Mouse (Mus musculus) forebrain, embryonic 12.5 days (tissue): ENCODE measurements at regions not wholly inside any gene's neighbourhood (a gene's known extent, or its start where the extent isn't known, plus 50 kb on each side); places are given as distances from the start of the nearest gene placed in this dataset.

ENCODE experiments used
- ATAC-seq: fragments of 200-750 bp; cut with Nextera tagmentation; 2 replicates; pipeline ENCODE4 v1.8.0; 2017; ENCODE audit warnings: moderate TSS enrichment; ENCODE audit not compliant: low FRiP score
- H3K27ac ChIP-seq: fragments of 300-500 bp; sonication (generic); 2 replicates; pipeline ENCODE4 v1.5.1; 2016; ENCODE audit warnings: mild to moderate bottlenecking
- H3K27me3 ChIP-seq: fragments of 300-500 bp; sonication (generic); 2 replicates; pipeline ENCODE4 v1.6.1; 2016; ENCODE audit warnings: mild to moderate bottlenecking
- H3K36me3 ChIP-seq: fragments of 300-500 bp; sonication (generic); replicated peaks from 2 replicates; pipeline ENCODE4 v1.6.1; 2016; ENCODE audit warnings: mild to moderate bottlenecking
- H3K4me1 ChIP-seq: fragments of 300-500 bp; sonication (generic); 2 replicates; pipeline ENCODE4 v1.6.1; 2016
- H3K4me2 ChIP-seq: fragments of 300-500 bp; sonication (generic); 2 replicates; pipeline ENCODE4 v1.6.1; 2016; ENCODE audit warnings: mild to moderate bottlenecking, moderate library complexity
- H3K4me3 ChIP-seq: fragments of 300-500 bp; sonication (generic); replicated peaks from 2 replicates; pipeline ENCODE4 v1.5.1; 2016; ENCODE audit warnings: mild to moderate bottlenecking
- H3K9ac ChIP-seq: fragments of 300-500 bp; sonication (generic); 2 replicates; pipeline ENCODE4 v1.6.1; 2016; ENCODE audit warnings: mild to moderate bottlenecking
- H3K9me3 ChIP-seq: fragments of 300-500 bp; sonication (generic); 2 replicates; pipeline ENCODE4 v1.6.1; 2016
- WGBS: fragments of 180-500 bp; shearing (Covaris S2); methylation state at CpG from one replicate; pipeline ENCODE4 v1.1.7; 2016; 5-methylcytosine and 5-hydroxymethylcytosine counted together

- Histone ChIP-seq H3K27me3 (no peaks in the 10 kb centered on the region), H3K36me3 (no peaks in the 10 kb centered on the region), H3K4me1 (no peaks in the 10 kb centered on the region), H3K4me3 (no peak overlapping the region), H3K4me2 (no peak overlapping the region), H3K27ac (no peak overlapping the region), H3K9me3 (no peaks in the 10 kb centered on the region), H3K9ac (no peak overlapping the region)
- 83% methylated on average over 6 of the region's 6 CpGs for WGBS
- no peak for ATAC-seq
Measured at GRCm38 (mm10) chr12:77143521-77143920, 94.4 kb upstream of the Fut8 start.

DNA sequence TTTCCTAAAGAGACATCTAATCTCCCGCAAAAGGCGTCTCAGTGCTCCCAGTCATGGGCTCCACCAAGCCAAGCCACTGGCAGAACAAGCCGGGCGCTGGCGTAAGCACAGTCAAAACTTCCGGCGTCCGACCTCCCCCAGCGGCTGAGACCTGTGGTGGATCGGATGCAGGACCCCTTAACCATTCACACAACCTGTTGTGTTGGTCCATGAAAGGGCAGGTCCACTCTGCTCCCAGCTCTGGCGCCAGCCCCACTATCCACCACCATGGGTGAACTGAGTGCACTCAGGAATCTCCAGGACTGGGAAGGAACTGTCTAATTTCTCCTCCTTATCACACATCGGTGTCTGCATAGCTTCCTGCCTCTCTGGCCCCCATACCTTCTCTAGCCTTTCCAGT lies 94.8 kb upstream of the Fut8 start:
- H3K4me3 ChIP-seq: no peak overlapping the region
- no peak for ATAC-seq
- no peaks in the 10 kb centered on the region for H3K36me3 ChIP-seq
- H3K4me2 ChIP-seq: no peak overlapping the region
- H3K9me3 ChIP-seq: no peaks in the 10 kb centered on the region
- 93% methylated on average over 12 of the region's 12 CpGs for WGBS
- H3K27ac ChIP-seq: no peak overlapping the region
- H3K27me3 ChIP-seq: no peaks in the 10 kb centered on the region
- no peaks in the 10 kb centered on the region for H3K4me1 ChIP-seq
- no peak overlapping the region for H3K9ac ChIP-seq

GRCm38 (mm10) chr12:77142224-77142623 lies 95.7 kb upstream of the Fut8 start:
- Histone ChIP-seq H3K4me1 (no peaks in the 10 kb centered on the region), H3K9ac (no peak overlapping the region), H3K9me3 (no peaks in the 10 kb centered on the region), H3K4me3 (no peak overlapping the region), H3K27me3 (no peaks in the 10 kb centered on the region), H3K27ac (no peak overlapping the region), H3K36me3 (no peaks in the 10 kb centered on the region), H3K4me2 (no peak overlapping the region)
- 91% methylated on average over 4 of the region's 4 CpGs for WGBS
- no peak for ATAC-seq

DNA sequence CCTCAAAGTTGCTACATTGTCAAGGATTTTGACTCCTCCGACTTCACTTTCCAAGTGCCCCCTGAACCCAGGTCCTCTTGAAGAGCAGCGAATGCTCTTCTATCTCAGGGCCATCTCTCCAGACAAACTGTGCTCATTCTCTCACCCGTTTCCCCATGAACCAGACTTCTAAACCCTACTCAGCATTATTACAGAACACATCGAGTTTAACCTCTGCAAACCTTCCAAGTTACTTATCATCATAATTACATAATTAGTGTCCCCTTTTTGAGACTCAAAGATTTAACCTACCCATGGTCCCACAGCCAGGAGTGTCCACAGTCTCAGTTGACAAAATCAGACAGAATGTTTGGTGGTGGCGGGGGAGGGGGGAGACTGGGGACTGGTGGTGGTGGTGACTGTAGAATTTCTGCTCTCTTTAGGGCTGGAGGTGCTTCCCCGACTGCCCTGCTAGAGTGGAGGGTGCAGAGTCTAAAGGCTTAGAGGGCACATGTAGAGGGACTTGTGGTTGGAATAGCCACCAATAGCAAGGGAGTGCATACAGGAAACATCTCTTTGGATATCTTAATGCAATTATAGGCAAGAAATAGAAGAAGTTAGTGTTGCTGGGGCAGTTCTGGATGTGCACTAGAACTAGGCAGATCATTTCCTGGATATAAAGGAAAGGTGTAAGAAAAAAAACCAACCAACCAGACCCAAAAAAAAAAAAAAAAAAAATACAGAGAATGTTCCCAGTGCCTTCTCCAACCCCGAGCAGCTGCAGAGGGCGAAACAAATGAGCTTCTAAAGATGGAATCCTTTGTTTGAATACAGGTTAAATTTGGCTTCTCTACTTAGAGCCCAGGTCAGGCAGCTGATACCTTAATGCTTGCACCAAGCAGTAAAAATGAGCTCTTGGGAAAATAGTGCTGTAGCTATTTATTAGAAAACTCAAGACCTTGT lies 96.4 kb upstream of the Fut8 start:
- H3K27me3 ChIP-seq: no peaks in the 10 kb centered on the region
- H3K9me3 ChIP-seq: no peaks in the 10 kb centered on the region
- H3K4me1 ChIP-seq: no peaks in the 10 kb centered on the region
- H3K4me3 ChIP-seq: no peak overlapping the region
- no peak overlapping the region for H3K27ac ChIP-seq
- no peaks in the 10 kb centered on the region for H3K36me3 ChIP-seq
- H3K4me2 ChIP-seq: no peak overlapping the region
- ATAC-seq: no peak
- H3K9ac ChIP-seq: no peak overlapping the region
- WGBS: 83% methylated on average over 8 of the region's 8 CpGs

DNA sequence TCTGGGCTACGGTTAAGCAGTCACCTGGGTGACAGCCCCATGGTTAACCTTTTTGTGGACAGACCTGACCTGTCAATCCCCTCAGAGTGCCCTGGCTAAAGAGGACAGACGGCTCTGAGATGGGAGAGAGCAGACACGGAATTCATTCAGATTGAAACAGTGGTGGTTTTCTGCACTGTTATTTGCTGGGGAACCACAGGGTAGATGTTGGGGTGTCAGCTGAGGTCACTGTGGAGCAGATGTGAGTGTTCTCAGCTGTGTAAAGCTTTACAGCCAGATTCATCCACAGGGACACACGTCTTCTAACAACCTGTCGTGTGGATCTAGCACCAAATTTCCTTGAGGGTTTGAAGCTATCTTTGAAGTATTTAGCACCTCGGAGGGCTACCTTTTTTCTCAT lies 97.3 kb upstream of the Fut8 start:
- no peak overlapping the region for H3K9ac ChIP-seq
- H3K27ac ChIP-seq: no peak overlapping the region
- H3K4me1 ChIP-seq: no peaks in the 10 kb centered on the region
- WGBS: 68% methylated on average over 6 of the region's 6 CpGs
- no peaks in the 10 kb centered on the region for H3K27me3 ChIP-seq
- H3K4me3 ChIP-seq: no peak overlapping the region
- no peaks in the 10 kb centered on the region for H3K36me3 ChIP-seq
- H3K9me3 ChIP-seq: no peaks in the 10 kb centered on the region
- H3K4me2 ChIP-seq: no peak overlapping the region
- no peak for ATAC-seq

DNA sequence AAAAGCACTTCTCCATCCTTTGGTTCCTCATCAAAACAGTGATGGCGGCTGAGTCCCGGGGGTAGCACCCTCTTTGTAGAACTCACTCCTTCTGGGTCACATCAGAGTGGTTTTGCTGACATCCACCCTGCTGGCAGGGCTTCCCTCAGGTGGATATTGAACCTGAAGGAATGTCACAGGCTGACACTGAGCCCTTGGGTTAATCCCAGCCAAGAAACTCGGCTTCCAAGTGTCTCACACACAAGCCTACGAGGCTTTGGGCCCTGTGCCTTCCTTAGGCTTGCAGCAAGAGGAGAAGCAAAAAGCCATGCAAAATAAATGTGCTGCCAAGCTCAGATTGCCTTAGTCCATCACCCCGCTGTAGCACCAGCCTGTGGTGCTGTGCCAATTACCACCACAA lies 97.8 kb upstream of the Fut8 start:
- 84% methylated on average over 5 of the region's 5 CpGs for WGBS
- no peak overlapping the region for H3K9ac ChIP-seq
- ATAC-seq: no peak
- no peaks in the 10 kb centered on the region for H3K36me3 ChIP-seq
- no peaks in the 10 kb centered on the region for H3K27me3 ChIP-seq
- no peak overlapping the region for H3K4me2 ChIP-seq
- H3K4me3 ChIP-seq: no peak overlapping the region
- H3K9me3 ChIP-seq: no peaks in the 10 kb centered on the region
- H3K27ac ChIP-seq: no peak overlapping the region
- H3K4me1 ChIP-seq: no peaks in the 10 kb centered on the region

GRCm38 (mm10) chr12:77139718-77140117 lies 98.2 kb upstream of the Fut8 start:
- H3K9me3 ChIP-seq: no peaks in the 10 kb centered on the region
- no peak overlapping the region for H3K4me3 ChIP-seq
- no peak overlapping the region for H3K9ac ChIP-seq
- H3K36me3 ChIP-seq: no peaks in the 10 kb centered on the region
- H3K27me3 ChIP-seq: no peaks in the 10 kb centered on the region
- 79% methylated on average over 2 of the region's 2 CpGs for WGBS
- H3K4me2 ChIP-seq: no peak overlapping the region
- no peaks in the 10 kb centered on the region for H3K4me1 ChIP-seq
- no peak for ATAC-seq
- no peak overlapping the region for H3K27ac ChIP-seq

- Histone ChIP-seq H3K4me3 (no peak overlapping the region), H3K9me3 (no peaks in the 10 kb centered on the region), H3K27me3 (no peaks in the 10 kb centered on the region), H3K9ac (no peak overlapping the region), H3K4me2 (no peak overlapping the region), H3K36me3 (no peaks in the 10 kb centered on the region), H3K4me1 (no peaks in the 10 kb centered on the region), H3K27ac (no peak overlapping the region)
- ATAC-seq: no peak
- WGBS: 84% methylated on average over 11 of the region's 11 CpGs
Measured at GRCm38 (mm10) chr12:77138506-77139201, 99.3 kb upstream of the Fut8 start.

- H3K9me3 ChIP-seq: no peaks in the 10 kb centered on the region
- H3K4me1 ChIP-seq: no peaks in the 10 kb centered on the region
- H3K27ac ChIP-seq: no peak overlapping the region
- H3K36me3 ChIP-seq: no peaks in the 10 kb centered on the region
- WGBS: 92% methylated on average over 10 of the region's 10 CpGs
- H3K9ac ChIP-seq: no peak overlapping the region
- no peaks in the 10 kb centered on the region for H3K27me3 ChIP-seq
- H3K4me3 ChIP-seq: no peak overlapping the region
- ATAC-seq: no peak
- no peak overlapping the region for H3K4me2 ChIP-seq
Measured at GRCm38 (mm10) chr12:77137291-77137830, 100.6 kb upstream of the Fut8 start.

DNA sequence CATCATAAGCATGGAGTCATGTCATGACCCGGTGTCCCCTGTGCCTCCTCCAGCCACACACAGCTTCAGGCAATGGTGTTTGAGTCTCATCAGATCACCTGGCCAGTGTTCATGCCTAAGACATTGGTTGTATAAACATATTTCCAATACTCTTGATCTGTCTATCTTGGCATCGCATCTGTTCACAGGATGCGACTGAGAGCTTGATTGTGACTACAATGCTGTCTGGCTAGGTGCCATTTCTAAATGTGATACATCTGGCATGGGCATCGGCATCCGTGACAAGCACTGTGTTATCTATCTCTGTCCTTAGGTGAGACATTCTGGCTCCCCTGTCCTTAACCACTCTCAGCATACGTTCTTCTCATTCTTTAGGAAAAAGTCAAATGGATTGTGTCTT lies 102.3 kb upstream of the Fut8 start:
- Histone ChIP-seq H3K9me3 (no peaks in the 10 kb centered on the region), H3K27ac (no peak overlapping the region), H3K36me3 (no peaks in the 10 kb centered on the region), H3K27me3 (no peaks in the 10 kb centered on the region), H3K4me3 (no peak overlapping the region), H3K9ac (no peak overlapping the region), H3K4me1 (no peaks in the 10 kb centered on the region), H3K4me2 (no peak overlapping the region)
- WGBS: 94% methylated on average over 6 of the region's 6 CpGs
- ATAC-seq: no peak

DNA sequence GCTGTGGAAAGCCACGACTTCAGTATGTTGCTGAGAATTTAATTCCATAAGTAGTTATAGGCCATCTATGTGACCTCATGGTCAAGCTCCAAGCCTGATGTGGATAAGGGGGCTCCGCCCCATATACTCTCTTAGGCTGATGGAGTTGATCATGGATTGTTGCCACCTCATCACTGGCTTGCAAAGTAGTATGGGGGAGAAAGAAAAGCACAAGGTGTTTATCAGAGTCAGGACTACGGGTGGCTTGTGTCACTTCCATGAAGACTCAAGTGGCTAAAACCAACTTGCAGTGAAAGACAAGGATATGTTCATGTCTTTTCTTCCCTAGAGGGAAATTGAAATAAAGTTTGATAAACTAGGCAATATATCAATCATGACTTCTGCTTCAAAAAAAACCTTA lies 102.9 kb upstream of the Fut8 start:
- H3K4me1 ChIP-seq: no peaks in the 10 kb centered on the region
- no peaks in the 10 kb centered on the region for H3K36me3 ChIP-seq
- H3K4me3 ChIP-seq: no peak overlapping the region
- H3K9me3 ChIP-seq: no peaks in the 10 kb centered on the region
- H3K27ac ChIP-seq: no peak overlapping the region
- no peak for ATAC-seq
- no peak overlapping the region for H3K4me2 ChIP-seq
- H3K27me3 ChIP-seq: no peaks in the 10 kb centered on the region
- 92% methylated on average over 3 of the region's 3 CpGs for WGBS
- no peak overlapping the region for H3K9ac ChIP-seq

DNA sequence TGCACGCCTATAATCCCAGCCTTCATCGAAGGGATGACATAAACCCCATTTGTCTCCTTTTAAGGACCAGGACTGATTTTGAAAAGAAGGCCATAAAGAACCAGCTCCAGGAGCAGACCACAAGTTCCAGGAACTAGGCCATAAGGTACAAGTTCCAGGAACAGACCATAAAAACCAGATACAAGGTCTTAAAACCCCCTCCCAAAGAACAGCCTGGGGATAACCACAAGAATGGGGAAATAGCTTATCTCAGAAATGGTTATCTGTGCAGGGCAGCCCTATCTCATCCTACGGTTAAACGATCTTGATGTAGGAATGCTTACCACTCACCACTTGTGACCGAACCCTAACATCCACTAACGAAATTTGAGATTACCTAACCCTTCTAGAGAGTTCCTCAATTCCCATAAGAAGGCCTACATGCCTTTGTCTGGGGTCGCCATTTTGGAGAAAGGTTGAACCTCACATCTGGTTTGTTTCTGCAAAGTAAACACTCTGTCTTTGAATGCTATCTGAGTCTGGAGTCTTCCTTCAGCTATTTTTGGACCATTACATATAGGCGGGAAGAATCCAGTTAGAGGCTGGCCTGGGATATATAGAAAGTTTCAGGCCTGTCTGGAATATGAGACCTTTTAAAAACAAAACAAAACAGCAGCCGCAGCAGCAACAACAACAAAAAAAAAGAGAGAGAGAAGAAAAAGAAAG lies 103.5 kb upstream of the Fut8 start:
- H3K4me3 ChIP-seq: no peak overlapping the region
- H3K27me3 ChIP-seq: no peaks in the 10 kb centered on the region
- ATAC-seq: no peak
- H3K9me3 ChIP-seq: no peaks in the 10 kb centered on the region
- WGBS: 89% methylated on average over 9 of the region's 9 CpGs
- H3K27ac ChIP-seq: no peak overlapping the region
- H3K4me2 ChIP-seq: no peak overlapping the region
- no peaks in the 10 kb centered on the region for H3K36me3 ChIP-seq
- H3K4me1 ChIP-seq: no peaks in the 10 kb centered on the region
- H3K9ac ChIP-seq: no peak overlapping the region
